Mouse (Mus musculus) myocyte (in vitro differentiated cells): ENCODE results near the gene Pinlyp.

Source experiments
- CEBPB ChIP-seq: IDR thresholded peaks from 2 replicates; pipeline ENCODE4 v1.6.1; 2011; ENCODE audit warnings: mild to moderate bottlenecking, moderate library complexity; ENCODE audit not compliant: poor library complexity, insufficient read depth, severe bottlenecking
- MAX ChIP-seq: IDR thresholded peaks from one replicate; pipeline ENCODE4 v1.6.1; 2011; ENCODE audit warnings: low read depth, mild to moderate bottlenecking, control low read depth
- MYOD1 ChIP-seq, 3 experiments: IDR thresholded peaks; one replicate each; pipeline ENCODE4 v1.6.1; 2011; ENCODE audit warnings: control low read depth in 2 of 3, low read depth in 2 of 3, mild to moderate bottlenecking in 2 of 3, moderate library complexity in 1 of 3; ENCODE audit not compliant: insufficient read length in 2 of 3, control insufficient read depth in 1 of 3
- MYOG ChIP-seq, 3 experiments: IDR thresholded peaks; one replicate each; pipeline ENCODE4 v1.6.1; 2011; ENCODE audit warnings: control low read depth in 2 of 3, low read depth in 2 of 3, mild to moderate bottlenecking in 2 of 3; ENCODE audit not compliant: insufficient read length in 2 of 3, control insufficient read depth in 1 of 3, insufficient read depth in 1 of 3
- POLR2A ChIP-seq: IDR thresholded peaks from one replicate; pipeline ENCODE4 v1.6.1; 2011; ENCODE audit warnings: low read depth, mild to moderate bottlenecking, control low read depth, moderate library complexity; ENCODE audit not compliant: insufficient read length
- POLR2AphosphoS2 ChIP-seq: IDR thresholded peaks from one replicate; pipeline ENCODE4 v1.6.1; 2011; ENCODE audit warnings: low read depth, control low read depth; ENCODE audit not compliant: insufficient read length
- SRF ChIP-seq: IDR thresholded peaks from one replicate; pipeline ENCODE4 v1.6.1; 2011; ENCODE audit warnings: low read depth; ENCODE audit not compliant: control insufficient read depth, insufficient read length
- TCF12 ChIP-seq: IDR thresholded peaks from one replicate; pipeline ENCODE4 v1.6.1; 2011; ENCODE audit warnings: mild to moderate bottlenecking, control low read depth; ENCODE audit not compliant: poor library complexity, insufficient read depth, severe bottlenecking
- USF1 ChIP-seq: IDR thresholded peaks from one replicate; pipeline ENCODE4 v1.6.1; 2011; ENCODE audit warnings: low read depth, mild to moderate bottlenecking, control low read depth, moderate library complexity

DNA sequence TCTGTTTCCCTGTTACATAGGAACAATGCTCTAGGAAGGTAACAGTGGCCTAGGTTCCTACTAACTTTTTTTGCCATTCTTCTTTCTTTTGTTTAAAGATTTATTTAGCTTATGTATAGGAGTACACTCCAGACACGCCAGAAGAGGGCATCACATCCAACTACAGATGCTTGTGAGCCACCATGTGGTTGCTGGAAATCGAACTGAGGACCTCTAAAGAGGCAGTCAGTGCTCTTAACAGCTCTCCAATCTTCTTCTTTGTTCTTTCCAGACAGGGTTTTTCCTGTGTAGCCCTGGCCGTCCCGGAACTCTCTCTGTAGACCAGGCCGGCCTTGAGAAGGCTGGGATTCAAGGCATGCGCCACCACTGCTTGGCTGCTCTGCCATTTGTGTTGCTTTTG lies 20.9 kb downstream of the Pinlyp start:
- TF ChIP-seq USF1 = no peak
- TF ChIP-seq MYOD1 (IDR thresholded peaks at IDR 0.05; ENCODE audit: control insufficient read depth in 1 of 3, insufficient read length in 2 of 3, low read depth in 2 of 3) = no peak
- no peak for TF ChIP-seq SRF
- TF ChIP-seq POLR2A = no peak
- TF ChIP-seq POLR2AphosphoS2 = no peak
- TF ChIP-seq TCF12 = no peak
- TF ChIP-seq MAX = no peak
- no peak for TF ChIP-seq MYOG (IDR thresholded peaks at IDR 0.05; ENCODE audit: control insufficient read depth in 1 of 3, insufficient read depth in 1 of 3, insufficient read length in 2 of 3, low read depth in 2 of 3)
- no peak for TF ChIP-seq CEBPB
